Mouse (Mus musculus) heart, embryonic 13.5 days (tissue): Measurements from ENCODE around the gene Olfr71. TPM values are rescaled to one million over a fixed set of nuclear protein-coding genes. Genes with fewer than 3 reads are reported as not detected.
A peak's percentile ranks its signal among the peaks of the same experiment; 100 is the strongest.

Source experiments
- ATAC-seq: fragments of 200-750 bp; cut with Nextera tagmentation; 2 replicates; pipeline ENCODE4 v1.8.0; 2017; ENCODE audit warnings: moderate TSS enrichment; ENCODE audit not compliant: insufficient number of reproducible peaks, low FRiP score, low TSS enrichment; ENCODE audit errors: extremely low read depth
- H3K27ac ChIP-seq: fragments of 300-500 bp; sonication (generic); replicated peaks from 2 replicates; pipeline ENCODE4 v1.5.1; 2015; ENCODE audit warnings: moderate library complexity, mild to moderate bottlenecking, inconsistent platforms
- H3K27me3 ChIP-seq: fragments of 300-500 bp; sonication (generic); replicated peaks from 2 replicates; pipeline ENCODE4 v1.6.1; 2015; ENCODE audit warnings: mild to moderate bottlenecking, inconsistent platforms
- H3K36me3 ChIP-seq: fragments of 300-500 bp; sonication (generic); 2 replicates; pipeline ENCODE4 v1.6.1; 2015; ENCODE audit warnings: mild to moderate bottlenecking, inconsistent platforms
- H3K4me1 ChIP-seq: fragments of 300-500 bp; sonication (generic); 2 replicates; pipeline ENCODE4 v1.6.1; 2015; ENCODE audit warnings: inconsistent platforms
- H3K4me2 ChIP-seq: fragments of 300-500 bp; sonication (generic); 2 replicates; pipeline ENCODE4 v1.6.1; 2015; ENCODE audit warnings: inconsistent platforms, mild to moderate bottlenecking, moderate library complexity
- H3K4me3 ChIP-seq: fragments of 300-500 bp; sonication (generic); 2 replicates; pipeline ENCODE4 v1.5.1; 2015; ENCODE audit warnings: moderate library complexity, mild to moderate bottlenecking, inconsistent platforms
- H3K9ac ChIP-seq: fragments of 300-500 bp; sonication (generic); 2 replicates; pipeline ENCODE4 v1.6.1; 2015; ENCODE audit warnings: inconsistent platforms, mild to moderate bottlenecking, moderate library complexity
- H3K9me3 ChIP-seq: fragments of 300-500 bp; sonication (generic); 2 replicates; pipeline ENCODE4 v1.6.1; 2016; ENCODE audit warnings: inconsistent platforms
- WGBS: fragments of 180-500 bp; shearing (Covaris S2); methylation state at CpG from one replicate; pipeline ENCODE4 v1.1.7; 2015; ENCODE audit warnings: mixed read lengths; 5-methylcytosine and 5-hydroxymethylcytosine counted together
- polyA plus RNA-seq: library from polyadenylated mRNA; unstranded; fragments of >200 nt; fragmentation: Nextera tagmentation; extraction: Ambion mirVana; gene quantifications from 2 replicates; pipeline ENCODE4 v1.2.1, GENCODE M21; 2015

The Olfr71 gene
- polyA plus RNA-seq, 1 experiment from 2014 or later, result not detected

- Histone ChIP-seq H3K27me3 (peaks cover 21% of the 10 kb centered on the region), H3K4me1 (peaks cover 24% of the 10 kb centered on the region), H3K9me3 (no peaks in the 10 kb centered on the region), H3K4me3 (peak overlapping the region; percentile 70), H3K4me2 (peak overlapping the region; percentile 91), H3K27ac (peak overlapping the region; percentile 90), H3K9ac (peak overlapping the region; percentile 89), H3K36me3 (peaks cover 7% of the 10 kb centered on the region)
- no peak; the same call in 1 of the 2 replicates for ATAC-seq
- WGBS, result 6% methylated on average over 34 of the region's 34 CpGs
Observed at GRCm38 (mm10) chr4:43655656-43656338, 54.3 kb downstream of the Olfr71 start.

Other genes starting within 250 kb of the Olfr71 start
- not detected in 2 replicates for gene Sit1, start 226.5 kb downstream of the Olfr71 start, polyA plus RNA-seq
- gene Ccdc107, start 217.4 kb downstream of the Olfr71 start, polyA plus RNA-seq, result 70.9 and 77.6 TPM in 2 replicates
- gene Arhgef39, start 210.6 kb downstream of the Olfr71 start, polyA plus RNA-seq, result 32.0 and 40.3 TPM in 2 replicates
- gene Car9, start 203.3 kb downstream of the Olfr71 start, polyA plus RNA-seq, result 1.8 and 2.0 TPM in 2 replicates
- gene Tpm2, start 186.5 kb downstream of the Olfr71 start, polyA plus RNA-seq, result 143 and 157 TPM in 2 replicates
- gene Creb3, start 147.9 kb downstream of the Olfr71 start, polyA plus RNA-seq, result 57.8 and 59.1 TPM in 2 replicates
- gene Tln1, start 147.6 kb downstream of the Olfr71 start, polyA plus RNA-seq, result 76.9 and 78.1 TPM in 2 replicates
- gene Rgp1, start 131.5 kb downstream of the Olfr71 start, polyA plus RNA-seq, result 20.6 and 21.4 TPM in 2 replicates
- 20.3 and 22.4 TPM in 2 replicates for gene Gba2, start 131.4 kb downstream of the Olfr71 start, polyA plus RNA-seq
- gene Msmp, start 125.8 kb downstream of the Olfr71 start, polyA plus RNA-seq, result 0.62 and 2.1 TPM in 2 replicates
- gene Npr2, start 78.3 kb downstream of the Olfr71 start, polyA plus RNA-seq, result 7.2 and 7.7 TPM in 2 replicates
- gene Spag8, start 56.7 kb downstream of the Olfr71 start, polyA plus RNA-seq, result 0.59 and 0.92 TPM in 2 replicates
- gene Hint2, start 53.8 kb downstream of the Olfr71 start, polyA plus RNA-seq, result 131 and 166 TPM in 2 replicates
- 4.0 and 4.8 TPM in 2 replicates for gene Tmem8b, start 41.3 kb downstream of the Olfr71 start, polyA plus RNA-seq
- 2.6 and 2.9 TPM in 2 replicates for gene Fam221b, start 41.1 kb downstream of the Olfr71 start, polyA plus RNA-seq
- not detected in 2 replicates for gene Olfr70, start 9.4 kb downstream of the Olfr71 start, polyA plus RNA-seq
- gene Hrct1, start 16.9 kb upstream of the Olfr71 start, polyA plus RNA-seq, result 0.78 and 1.1 TPM in 2 replicates
- 0.21 and 0.43 TPM in 2 replicates for gene Spaar, start 19.8 kb upstream of the Olfr71 start, polyA plus RNA-seq
- gene Olfr159, start 60.8 kb upstream of the Olfr71 start, polyA plus RNA-seq, result not detected in 2 replicates
- gene Olfr156, start 113.6 kb upstream of the Olfr71 start, polyA plus RNA-seq, result not detected in 2 replicates
- gene Olfr157, start 129.9 kb upstream of the Olfr71 start, polyA plus RNA-seq, result not detected in 2 replicates
- not detected in 2 replicates for gene Olfr155, start 141.3 kb upstream of the Olfr71 start, polyA plus RNA-seq
- 9.7 and 13.4 TPM in 2 replicates for gene Reck, start 165.3 kb upstream of the Olfr71 start, polyA plus RNA-seq
- gene Glipr2, start 247.1 kb upstream of the Olfr71 start, polyA plus RNA-seq, result 63.2 and 72.4 TPM in 2 replicates